Mouse (Mus musculus): ENCODE measurements around the gene Cdipt.
A peak's percentile ranks its signal among the peaks of the same experiment; 100 is the strongest.

Cdipt gene

GRCm38 (mm10) chr7:126975950-126976866 lies 494 bp downstream of the Cdipt start, which contains the start of gene Cdiptos:
Gene Cdiptos, minus strand, starts transcription at chr7:126976098.
- peak; percentile 99 for DNase-seq

GRCm38 (mm10) chr7:126976878-126977459 lies 1.3 kb downstream of the Cdipt start:
- peak; percentile 9 for DNase-seq

- no peak for DNase-seq
Observed at GRCm38 (mm10) chr7:126978841-126979240, 3.1 kb downstream of the Cdipt start.

- DNase-seq, result no peak
Observed at GRCm38 (mm10) chr7:126981601-126982000, 5.9 kb downstream of the Cdipt start.

- DNase-seq, result no peak
Observed at GRCm38 (mm10) chr7:126982054-126982453, 6.3 kb downstream of the Cdipt start.

- no peak for DNase-seq
Observed at GRCm38 (mm10) chr7:126983113-126983512, 7.4 kb downstream of the Cdipt start.

- peak; percentile 32 for DNase-seq
Observed at GRCm38 (mm10) chr7:126984667-126985444, 9.1 kb downstream of the Cdipt start.

- DNase-seq, result peak; percentile 49
Observed at GRCm38 (mm10) chr7:126986319-126986718, 10.6 kb downstream of the Cdipt start.

- DNase-seq, result no peak
Observed at GRCm38 (mm10) chr7:126988816-126989215, 13.1 kb downstream of the Cdipt start.

- no peak for DNase-seq
Observed at GRCm38 (mm10) chr7:126996449-126996848, 20.7 kb downstream of the Cdipt start.

- no peak for DNase-seq
Observed at GRCm38 (mm10) chr7:126999568-126999967, 23.9 kb downstream of the Cdipt start.

- no peak for DNase-seq
Observed at GRCm38 (mm10) chr7:127003620-127004019, 27.9 kb downstream of the Cdipt start.

- no peak for DNase-seq
Observed at GRCm38 (mm10) chr7:127004122-127004875, 28.6 kb downstream of the Cdipt start.

GRCm38 (mm10) chr7:127007313-127008024 lies 31.8 kb downstream of the Cdipt start:
- no peak for DNase-seq

GRCm38 (mm10) chr7:127008239-127009019 lies 32.7 kb downstream of the Cdipt start:
- DNase-seq, result peak; percentile 68

- DNase-seq, result no peak
Observed at GRCm38 (mm10) chr7:127009307-127010085, 33.8 kb downstream of the Cdipt start.

- DNase-seq, result no peak
Observed at GRCm38 (mm10) chr7:127011051-127011450, 35.3 kb downstream of the Cdipt start.

- DNase-seq, result no peak
Observed at GRCm38 (mm10) chr7:127011717-127012116, 36.0 kb downstream of the Cdipt start.

- DNase-seq, result no peak
Observed at GRCm38 (mm10) chr7:127012374-127012773, 36.7 kb downstream of the Cdipt start.

GRCm38 (mm10) chr7:127012845-127013244 lies 37.1 kb downstream of the Cdipt start:
- DNase-seq, result no peak
